Mouse (Mus musculus) limb, embryonic 15.5 days (tissue): Measurements from ENCODE around the gene Rad21l. TPM values are rescaled to one million over a fixed set of nuclear protein-coding genes. Genes with fewer than 3 reads are reported as not detected.

Source experiments
- ATAC-seq: fragments of 200-750 bp; cut with Nextera tagmentation; 2 replicates; pipeline ENCODE4 v1.8.0; 2017; ENCODE audit warnings: low read depth, moderate TSS enrichment; ENCODE audit not compliant: insufficient number of reproducible peaks, low FRiP score, low TSS enrichment
- H3K27ac ChIP-seq: fragments of 300-500 bp; sonication (generic); 2 replicates; pipeline ENCODE4 v1.5.1; 2015; ENCODE audit warnings: moderate library complexity, mild to moderate bottlenecking, inconsistent platforms
- H3K27me3 ChIP-seq: fragments of 300-500 bp; sonication (generic); 2 replicates; pipeline ENCODE4 v1.6.1; 2015; ENCODE audit warnings: inconsistent platforms
- H3K36me3 ChIP-seq: fragments of 300-500 bp; sonication (generic); 2 replicates; pipeline ENCODE4 v1.6.1; 2015; ENCODE audit warnings: inconsistent platforms
- H3K4me1 ChIP-seq: fragments of 300-500 bp; sonication (generic); 2 replicates; pipeline ENCODE4 v1.6.1; 2015; ENCODE audit warnings: inconsistent platforms
- H3K4me2 ChIP-seq: fragments of 300-500 bp; sonication (generic); 2 replicates; pipeline ENCODE4 v1.6.1; 2015; ENCODE audit warnings: mild to moderate bottlenecking, inconsistent platforms
- H3K4me3 ChIP-seq: fragments of 300-500 bp; sonication (generic); 2 replicates; pipeline ENCODE4 v1.5.1; 2015; ENCODE audit warnings: mild to moderate bottlenecking, inconsistent platforms
- H3K9ac ChIP-seq: fragments of 300-500 bp; sonication (generic); 2 replicates; pipeline ENCODE4 v1.6.1; 2015; ENCODE audit warnings: inconsistent platforms
- H3K9me3 ChIP-seq: fragments of 300-500 bp; sonication (generic); 2 replicates; pipeline ENCODE4 v1.6.1; 2016; ENCODE audit warnings: inconsistent platforms
- WGBS: fragments of 180-500 bp; shearing (Covaris S2); methylation state at CpG from one replicate; pipeline ENCODE4 v1.1.7; 2015; 5-methylcytosine and 5-hydroxymethylcytosine counted together
- polyA plus RNA-seq: library from polyadenylated mRNA; unstranded; fragments of >200 nt; fragmentation: Nextera tagmentation; extraction: Ambion mirVana; gene quantifications from 2 replicates; pipeline ENCODE4 v1.2.1, GENCODE M21; 2015

Gene Rad21l
- not detected in 2 replicates for polyA plus RNA-seq

GRCm38 (mm10) chr2:151668433-151668832, at the start of gene Rad21l:
TSS of gene Rad21l (minus strand) at chr2:151668533.
- H3K9ac ChIP-seq = no peak within 1 kb of the TSS
- no peak within 1 kb of the TSS for H3K4me2 ChIP-seq
- no peaks in the 10 kb centered on the region for H3K9me3 ChIP-seq
- H3K27ac ChIP-seq = no peak within 1 kb of the TSS
- WGBS = 68% methylated on average over 3 of the region's 3 CpGs
- peaks cover 8% of the 10 kb centered on the region for H3K27me3 ChIP-seq
- no peak within 1 kb of the TSS for H3K4me3 ChIP-seq
- H3K36me3 ChIP-seq = no peaks in the 10 kb centered on the region
- H3K4me1 ChIP-seq = no peaks in the 10 kb centered on the region
- no peak for ATAC-seq

- 87% methylated on average over 2 of the region's 2 CpGs for WGBS
- Histone ChIP-seq H3K9me3 (no peaks in the 10 kb centered on the region), H3K36me3 (peaks cover 47% of the 10 kb centered on the region), H3K4me2 (no peak overlapping the region), H3K4me1 (no peaks in the 10 kb centered on the region), H3K27me3 (no peaks in the 10 kb centered on the region), H3K27ac (no peak overlapping the region), H3K4me3 (no peak overlapping the region), H3K9ac (no peak overlapping the region)
- no peak for ATAC-seq
These were observed 48.2 kb upstream of the Rad21l start for GRCm38 (mm10) chr2:151716318-151717055.

GRCm38 (mm10) chr2:151715526-151715925, 47.2 kb upstream of the Rad21l start:
- H3K4me2 ChIP-seq = no peak overlapping the region
- H3K4me1 ChIP-seq = no peaks in the 10 kb centered on the region
- no peaks in the 10 kb centered on the region for H3K9me3 ChIP-seq
- no peaks in the 10 kb centered on the region for H3K27me3 ChIP-seq
- H3K9ac ChIP-seq = no peak overlapping the region
- no peak overlapping the region for H3K27ac ChIP-seq
- H3K36me3 ChIP-seq = peaks cover 39% of the 10 kb centered on the region
- WGBS = 88% methylated on average over 4 of the region's 4 CpGs
- ATAC-seq = no peak
- no peak overlapping the region for H3K4me3 ChIP-seq

- H3K9ac ChIP-seq = no peak overlapping the region
- 33% methylated on average over 3 of the region's 3 CpGs for WGBS
- H3K4me1 ChIP-seq = no peaks in the 10 kb centered on the region
- ATAC-seq = no peak
- H3K27me3 ChIP-seq = no peaks in the 10 kb centered on the region
- no peak overlapping the region for H3K27ac ChIP-seq
- H3K4me3 ChIP-seq = no peak overlapping the region
- H3K9me3 ChIP-seq = no peaks in the 10 kb centered on the region
- H3K36me3 ChIP-seq = peaks cover 12% of the 10 kb centered on the region
- no peak overlapping the region for H3K4me2 ChIP-seq
These were observed 44.3 kb upstream of the Rad21l start for GRCm38 (mm10) chr2:151712647-151713046.

GRCm38 (mm10) chr2:151702851-151703190, 34.5 kb upstream of the Rad21l start:
- H3K27me3 ChIP-seq = peaks cover 49% of the 10 kb centered on the region
- peak overlapping the region; percentile 72 for H3K9ac ChIP-seq
- H3K9me3 ChIP-seq = no peaks in the 10 kb centered on the region
- peak; percentile 26; the same call in 1 of the 2 replicates for ATAC-seq
- WGBS = 4% methylated on average over 17 of the region's 17 CpGs
- H3K36me3 ChIP-seq = no peaks in the 10 kb centered on the region
- peaks cover 15% of the 10 kb centered on the region for H3K4me1 ChIP-seq
- H3K4me2 ChIP-seq = peak overlapping the region; percentile 99
- H3K27ac ChIP-seq = no peak overlapping the region
- peak overlapping the region; percentile 63 for H3K4me3 ChIP-seq

- Histone ChIP-seq H3K27ac (no peak overlapping the region), H3K27me3 (peaks cover 49% of the 10 kb centered on the region), H3K36me3 (no peaks in the 10 kb centered on the region), H3K9ac (peak overlapping the region; percentile 72), H3K4me1 (peaks cover 15% of the 10 kb centered on the region), H3K4me2 (peak overlapping the region; percentile 99), H3K4me3 (peak overlapping the region; percentile 63), H3K9me3 (no peaks in the 10 kb centered on the region)
- WGBS = under 1% methylated on average over 77 of the region's 97 CpGs
- peak; percentile 64 for ATAC-seq
These were observed 34.0 kb upstream of the Rad21l start for GRCm38 (mm10) chr2:151702146-151702850.

- peaks cover 49% of the 10 kb centered on the region for H3K27me3 ChIP-seq
- 4% methylated on average over 25 of the region's 25 CpGs for WGBS
- H3K4me3 ChIP-seq = peak within 1 kb of the TSS; percentile 63
- H3K9me3 ChIP-seq = no peaks in the 10 kb centered on the region
- peak within 1 kb of the TSS; percentile 99 for H3K4me2 ChIP-seq
- peaks cover 15% of the 10 kb centered on the region for H3K4me1 ChIP-seq
- H3K9ac ChIP-seq = peak within 1 kb of the TSS; percentile 72
- ATAC-seq = no peak
- H3K36me3 ChIP-seq = no peaks in the 10 kb centered on the region
- no peak within 1 kb of the TSS for H3K27ac ChIP-seq
These were observed 33.2 kb upstream of the Rad21l start, which contains the start of gene Tmem74b for GRCm38 (mm10) chr2:151701231-151702145. TSS of gene Tmem74b (plus strand) at chr2:151702008.

GRCm38 (mm10) chr2:151682976-151683375, 14.6 kb upstream of the Rad21l start:
- Histone ChIP-seq H3K9me3 (no peaks in the 10 kb centered on the region), H3K36me3 (no peaks in the 10 kb centered on the region)
- 85% methylated on average over 4 of the region's 4 CpGs for WGBS

GRCm38 (mm10) chr2:151682357-151682756, 14.0 kb upstream of the Rad21l start:
- Histone ChIP-seq H3K36me3 (no peaks in the 10 kb centered on the region), H3K9me3 (no peaks in the 10 kb centered on the region), H3K27ac (no peak overlapping the region), H3K4me3 (no peak overlapping the region), H3K9ac (no peak overlapping the region), H3K27me3 (no peaks in the 10 kb centered on the region), H3K4me2 (no peak overlapping the region), H3K4me1 (no peaks in the 10 kb centered on the region)
- 57% methylated on average over 3 of the region's 3 CpGs for WGBS
- no peak for ATAC-seq

More at GRCm38 (mm10) chr2:151682976-151683375, 14.6 kb upstream of the Rad21l start:
- Histone ChIP-seq H3K4me2 (no peak overlapping the region), H3K27me3 (no peaks in the 10 kb centered on the region), H3K4me1 (no peaks in the 10 kb centered on the region), H3K4me3 (no peak overlapping the region), H3K27ac (no peak overlapping the region), H3K9ac (no peak overlapping the region)
- no peak for ATAC-seq

- no peak overlapping the region for H3K4me3 ChIP-seq
- no peak for ATAC-seq
- no peak overlapping the region for H3K27ac ChIP-seq
- WGBS = 52% methylated on average over 2 of the region's 2 CpGs
- H3K27me3 ChIP-seq = no peaks in the 10 kb centered on the region
- no peak overlapping the region for H3K4me2 ChIP-seq
- no peak overlapping the region for H3K9ac ChIP-seq
- H3K9me3 ChIP-seq = no peaks in the 10 kb centered on the region
- no peaks in the 10 kb centered on the region for H3K4me1 ChIP-seq
- H3K36me3 ChIP-seq = no peaks in the 10 kb centered on the region
These were observed 7.9 kb upstream of the Rad21l start for GRCm38 (mm10) chr2:151676234-151676633.

GRCm38 (mm10) chr2:151670968-151671329, 2.6 kb upstream of the Rad21l start:
- H3K27me3 ChIP-seq = peaks cover 8% of the 10 kb centered on the region
- H3K4me3 ChIP-seq = no peak overlapping the region
- H3K27ac ChIP-seq = no peak overlapping the region
- H3K4me2 ChIP-seq = no peak overlapping the region
- peak; percentile 65 for ATAC-seq
- H3K9ac ChIP-seq = no peak overlapping the region
- no peaks in the 10 kb centered on the region for H3K36me3 ChIP-seq
- H3K9me3 ChIP-seq = no peaks in the 10 kb centered on the region
- 42% methylated on average over 1 of the region's 1 CpGs for WGBS
- H3K4me1 ChIP-seq = no peaks in the 10 kb centered on the region
